Mouse (Mus musculus) olfactory bulb, adult 2 months (tissue): ENCODE measurements around the gene Gfpt2. TPM values are rescaled to one million over a fixed set of nuclear protein-coding genes. Genes with fewer than 3 reads are reported as not detected.
A peak's percentile ranks its signal among the peaks of the same experiment; 100 is the strongest.

Source experiments
- H3K27ac ChIP-seq: fragments of 200-500 bp; 2 replicates; pipeline ENCODE4 v1.5.1; 2012; ENCODE audit warnings: low read depth, low read length; ENCODE audit not compliant: insufficient read depth
- H3K4me1 ChIP-seq: fragments of 200-500 bp; 2 replicates; pipeline ENCODE4 v1.6.1; 2012; ENCODE audit warnings: low read length; ENCODE audit not compliant: control insufficient read depth, insufficient read depth
- H3K4me3 ChIP-seq: fragments of 200-500 bp; 2 replicates; pipeline ENCODE4 v1.5.1; 2012; ENCODE audit warnings: mild to moderate bottlenecking, low read depth, low read length, moderate library complexity; ENCODE audit not compliant: insufficient read depth
- CTCF ChIP-seq: fragments of 200-500 bp; IDR thresholded peaks from 2 replicates; pipeline ENCODE4 v1.5.1; 2012; ENCODE audit warnings: low read depth, mild to moderate bottlenecking, low read length, moderate library complexity; ENCODE audit not compliant: insufficient read depth
- POLR2A ChIP-seq: fragments of 200-500 bp; IDR thresholded peaks from 2 replicates; pipeline ENCODE4 v1.6.1; 2012; ENCODE audit warnings: mild to moderate bottlenecking, low read depth, low read length, moderate library complexity; ENCODE audit not compliant: insufficient read depth
- WGBS: fragments of 180-500 bp; shearing (Covaris S2); methylation state at CpG from one replicate; pipeline ENCODE4 v1.1.7; 2018; 5-methylcytosine and 5-hydroxymethylcytosine counted together
- polyA plus RNA-seq: library from polyadenylated mRNA; stranded (reverse); fragments of >200 nt; gene quantifications from 2 replicates; pipeline ENCODE4 v1.2.4, GENCODE M21; 2012; ENCODE audit warnings: low replicate concordance; ENCODE audit not compliant: missing spikeins, insufficient read depth, insufficient read length

Gfpt2 gene
- polyA plus RNA-seq, 1 experiment: not detected

- TF ChIP-seq CTCF (no peak), POLR2A (no peak)
- WGBS: 77% methylated on average over 8 of the region's 8 CpGs
- Histone ChIP-seq H3K27ac (no peak overlapping the region), H3K4me1 (no peaks in the 10 kb centered on the region; the same call in 1 of the 2 replicates), H3K4me3 (no peak overlapping the region)
Measured at GRCm38 (mm10) chr11:49811099-49811541, 17.1 kb downstream of the Gfpt2 start.

GRCm38 (mm10) chr11:49811879-49812278 lies 17.9 kb downstream of the Gfpt2 start:
- WGBS: 92% methylated on average over 8 of the region's 8 CpGs
- no peaks in the 10 kb centered on the region; the same call in none of the 2 replicates for H3K4me1 ChIP-seq
- TF ChIP-seq POLR2A (no peak), CTCF (no peak)
- H3K4me3 ChIP-seq: no peak overlapping the region
- H3K27ac ChIP-seq: no peak overlapping the region

DNA sequence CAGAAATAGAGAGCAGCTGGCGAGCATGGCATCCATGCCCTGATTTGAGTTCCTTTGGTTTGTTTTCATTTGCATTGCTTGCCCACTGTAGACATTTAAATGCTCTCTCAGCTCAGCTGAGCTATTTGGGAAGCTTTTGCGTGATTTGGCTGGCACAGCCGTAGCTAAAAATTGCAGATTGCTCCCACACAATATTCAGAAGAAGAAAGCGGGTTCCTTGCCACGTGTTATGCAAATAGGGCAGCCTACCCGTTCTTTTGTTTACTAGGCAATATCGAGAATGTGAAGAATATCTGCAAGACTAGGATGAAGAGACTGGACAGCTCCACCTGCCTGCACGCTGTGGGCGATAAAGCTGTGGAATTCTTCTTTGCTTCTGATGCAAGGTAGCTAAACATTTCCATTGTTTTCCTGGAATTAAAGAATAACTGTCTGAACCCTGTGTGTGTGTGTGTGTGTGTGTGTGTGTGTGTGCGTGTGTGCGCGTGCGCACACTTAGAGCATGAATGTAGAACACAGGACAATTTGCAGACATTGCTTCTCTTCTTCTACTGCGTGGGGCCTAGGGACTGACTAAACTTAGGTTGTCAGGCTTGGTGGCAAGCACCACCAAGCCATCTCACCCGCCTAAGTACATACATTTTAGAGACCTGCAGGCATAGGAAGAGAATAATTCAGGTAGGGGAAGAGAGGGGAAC lies 25.0 kb downstream of the Gfpt2 start:
- peaks cover 7% of the 10 kb centered on the region for H3K4me1 ChIP-seq
- TF ChIP-seq CTCF (no peak), POLR2A (no peak)
- WGBS: 25% methylated on average over 15 of the region's 15 CpGs
- peak overlapping the region; percentile 97 for H3K27ac ChIP-seq
- H3K4me3 ChIP-seq: no peak overlapping the region

- Histone ChIP-seq H3K4me3 (no peak overlapping the region), H3K27ac (peak overlapping the region; percentile 97), H3K4me1 (peaks cover 7% of the 10 kb centered on the region)
- 28% methylated on average over 7 of the region's 7 CpGs for WGBS
- TF ChIP-seq POLR2A (no peak), CTCF (no peak)
Measured at GRCm38 (mm10) chr11:49819676-49820075, 25.7 kb downstream of the Gfpt2 start.

DNA sequence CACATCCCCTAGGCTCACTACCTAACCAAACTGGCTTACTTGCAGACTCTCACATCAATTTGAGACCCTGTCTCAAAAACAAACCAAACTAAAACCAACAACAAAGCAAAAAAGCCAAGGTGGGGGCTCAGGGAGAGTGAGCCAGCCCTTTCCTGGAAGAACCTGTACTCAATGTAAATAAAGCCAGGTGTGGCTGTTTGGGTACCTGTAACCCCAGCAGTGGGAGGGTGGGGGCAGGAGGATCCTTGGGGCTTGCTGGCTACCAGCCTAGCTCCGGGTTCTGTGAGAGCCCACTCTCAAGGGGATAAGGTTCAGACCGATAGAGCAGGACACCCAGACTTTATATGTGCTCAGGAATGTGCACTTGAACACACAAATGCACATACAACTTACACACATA lies 26.9 kb downstream of the Gfpt2 start:
- peaks cover 7% of the 10 kb centered on the region for H3K4me1 ChIP-seq
- no peak overlapping the region for H3K4me3 ChIP-seq
- TF ChIP-seq POLR2A: no peak
- no peak for TF ChIP-seq CTCF
- H3K27ac ChIP-seq: no peak overlapping the region
- whole genome bisulfite sequencing: 84% methylated on average over 2 of the region's 2 CpGs

DNA sequence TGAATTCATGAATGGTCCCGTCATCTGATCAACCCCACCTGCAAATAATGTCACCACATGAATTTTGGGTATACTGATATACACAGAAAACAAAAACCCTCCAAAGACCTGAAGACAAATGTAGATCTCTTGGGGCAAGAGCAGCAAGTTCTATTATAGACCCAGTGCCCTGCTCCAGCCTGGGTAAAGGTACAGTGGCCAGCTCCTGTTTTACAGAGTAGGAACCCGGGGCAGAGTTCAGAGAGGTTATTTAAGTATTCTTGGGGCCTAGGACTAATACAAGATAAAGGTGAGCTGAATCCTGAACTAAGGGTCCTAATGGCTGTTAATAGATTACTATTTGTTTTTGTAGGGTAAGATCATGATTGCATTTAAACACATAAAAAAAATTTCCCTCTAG lies 27.6 kb downstream of the Gfpt2 start:
- Histone ChIP-seq H3K4me1 (peaks cover 7% of the 10 kb centered on the region), H3K4me3 (no peak overlapping the region), H3K27ac (no peak overlapping the region)
- WGBS: 95% methylated on average over 2 of the region's 2 CpGs
- TF ChIP-seq POLR2A (no peak), CTCF (no peak)

GRCm38 (mm10) chr11:49822337-49822736 lies 28.4 kb downstream of the Gfpt2 start:
- Histone ChIP-seq H3K4me1 (peaks cover 7% of the 10 kb centered on the region), H3K4me3 (no peak overlapping the region), H3K27ac (no peak overlapping the region)
- TF ChIP-seq POLR2A (no peak), CTCF (no peak)
- 92% methylated on average over 2 of the region's 2 CpGs for WGBS

DNA sequence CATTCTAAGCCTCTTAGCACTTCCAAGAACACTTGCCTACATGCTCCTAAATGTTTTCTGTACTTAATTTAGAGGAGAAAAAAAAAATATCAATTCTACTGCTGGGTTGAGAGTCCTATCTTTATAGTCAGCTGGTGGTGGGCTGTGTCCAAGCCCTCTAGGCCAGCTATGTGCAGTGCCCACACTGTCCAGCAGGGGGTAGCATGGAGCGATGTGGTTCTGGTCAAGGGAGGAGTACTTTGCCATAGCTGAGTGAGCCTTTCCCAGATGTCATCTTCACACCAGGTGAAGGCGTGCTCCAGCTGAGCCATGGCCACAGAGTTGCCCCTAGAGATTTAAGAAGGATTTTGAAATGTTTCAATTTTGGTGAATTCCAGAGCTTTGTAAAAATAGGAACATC lies 30.9 kb downstream of the Gfpt2 start:
- Histone ChIP-seq H3K4me1 (peaks cover 3% of the 10 kb centered on the region), H3K4me3 (no peak overlapping the region), H3K27ac (no peak overlapping the region)
- WGBS: 46% methylated on average over 2 of the region's 2 CpGs
- TF ChIP-seq CTCF (peak; percentile 58; the same call in 1 of the 2 replicates), POLR2A (no peak)

GRCm38 (mm10) chr11:49827243-49827642 lies 33.3 kb downstream of the Gfpt2 start:
- TF ChIP-seq POLR2A (no peak), CTCF (no peak)
- WGBS: 61% methylated on average over 6 of the region's 6 CpGs
- H3K27ac ChIP-seq: no peak overlapping the region
- H3K4me1 ChIP-seq: peaks cover 3% of the 10 kb centered on the region; the same call in 1 of the 2 replicates
- H3K4me3 ChIP-seq: no peak overlapping the region
